Mouse (Mus musculus): ENCODE measurements around the gene Gm5767.
A peak's percentile ranks its signal among the peaks of the same experiment; 100 is the strongest.

The Gm5767 gene

GRCm38 (mm10) chr16:8680470-8680869, at the start of gene Gm5767:
Gm5767 (plus strand) TSS chr16:8680770.
- DNase-seq (ENCODE audit: low read depth, low spot score): no peak

- no peak for DNase-seq (ENCODE audit: low read depth, low spot score)
These were observed 49.1 kb upstream of the Gm5767 start for GRCm38 (mm10) chr16:8631428-8631827.

GRCm38 (mm10) chr16:8636867-8637216, 43.7 kb upstream of the Gm5767 start:
- DNase-seq (ENCODE audit: low read depth, low spot score): no peak

GRCm38 (mm10) chr16:8637217-8638051, 43.1 kb upstream of the Gm5767 start, which contains the start of the genes Pmm2 and Tmem186:
Pmm2 (plus strand) TSS chr16:8637674.
Tmem186 (minus strand) TSS chr16:8637712.
- peak; percentile 98 for DNase-seq (ENCODE audit: low read depth, low spot score)

GRCm38 (mm10) chr16:8638131-8638530, 42.4 kb upstream of the Gm5767 start:
- peak; percentile 29 for DNase-seq (ENCODE audit: low read depth, low spot score)

GRCm38 (mm10) chr16:8639466-8640191, 40.9 kb upstream of the Gm5767 start:
- DNase-seq (ENCODE audit: low read depth, low spot score): no peak

GRCm38 (mm10) chr16:8643855-8644254, 36.7 kb upstream of the Gm5767 start:
- peak; percentile 80 for DNase-seq (ENCODE audit: low read depth, low spot score)

- no peak for DNase-seq (ENCODE audit: low read depth, low spot score)
These were observed 35.0 kb upstream of the Gm5767 start for GRCm38 (mm10) chr16:8645546-8645945.

GRCm38 (mm10) chr16:8650007-8650406, 30.6 kb upstream of the Gm5767 start:
- peak; percentile 53 for DNase-seq (ENCODE audit: low read depth, low spot score)

GRCm38 (mm10) chr16:8655108-8655507, 25.5 kb upstream of the Gm5767 start:
- DNase-seq (ENCODE audit: low read depth, low spot score): no peak

GRCm38 (mm10) chr16:8655599-8655998, 25.0 kb upstream of the Gm5767 start:
- DNase-seq (ENCODE audit: low read depth, low spot score): no peak

GRCm38 (mm10) chr16:8656256-8656655, 24.3 kb upstream of the Gm5767 start:
- no peak for DNase-seq (ENCODE audit: low read depth, low spot score)

GRCm38 (mm10) chr16:8658349-8658748, 22.2 kb upstream of the Gm5767 start:
- no peak for DNase-seq (ENCODE audit: low read depth, low spot score)

GRCm38 (mm10) chr16:8658764-8659163, 21.8 kb upstream of the Gm5767 start:
- no peak for DNase-seq (ENCODE audit: low read depth, low spot score)

- DNase-seq (ENCODE audit: low read depth, low spot score): no peak
These were observed 17.5 kb upstream of the Gm5767 start for GRCm38 (mm10) chr16:8663022-8663421.

GRCm38 (mm10) chr16:8663606-8664539, 16.7 kb upstream of the Gm5767 start:
- no peak for DNase-seq (ENCODE audit: low read depth, low spot score)

GRCm38 (mm10) chr16:8665367-8665766, 15.2 kb upstream of the Gm5767 start:
- no peak for DNase-seq (ENCODE audit: low read depth, low spot score)

- DNase-seq (ENCODE audit: low read depth, low spot score): peak; percentile 85
These were observed 14.1 kb upstream of the Gm5767 start for GRCm38 (mm10) chr16:8666452-8666851.

- DNase-seq (ENCODE audit: low read depth, low spot score): peak; percentile 77
These were observed 13.3 kb upstream of the Gm5767 start for GRCm38 (mm10) chr16:8667261-8667660.

- peak; percentile 63 for DNase-seq (ENCODE audit: low read depth, low spot score)
These were observed 12.8 kb upstream of the Gm5767 start for GRCm38 (mm10) chr16:8667814-8668213.

GRCm38 (mm10) chr16:8668386-8668785, 12.2 kb upstream of the Gm5767 start:
- DNase-seq (ENCODE audit: low read depth, low spot score): no peak

- no peak for DNase-seq (ENCODE audit: low read depth, low spot score)
These were observed 11.1 kb upstream of the Gm5767 start for GRCm38 (mm10) chr16:8669432-8669831.

All from 3T3-L1 (cell line).